Mouse (Mus musculus) ES-Bruce4 (cell line): Measurements from ENCODE around the gene Frs2. TPM values are rescaled to one million over a fixed set of nuclear protein-coding genes. Genes with fewer than 3 reads are reported as not detected.

ENCODE experiments used
- H3K27ac ChIP-seq: 2 replicates; pipeline ENCODE4 v1.5.1; 2012; ENCODE audit warnings: low read length, inconsistent platforms; ENCODE audit not compliant: insufficient read depth
- H3K27me3 ChIP-seq: 2 replicates; pipeline ENCODE4 v1.6.1; 2012; ENCODE audit warnings: mild to moderate bottlenecking, low read length, inconsistent platforms; ENCODE audit not compliant: control insufficient read depth, poor library complexity, insufficient read depth, severe bottlenecking
- H3K36me3 ChIP-seq: 2 replicates; pipeline ENCODE4 v1.6.1; 2012; ENCODE audit warnings: inconsistent platforms, mild to moderate bottlenecking, low read length, moderate library complexity; ENCODE audit not compliant: control insufficient read depth, poor library complexity, insufficient read depth, severe bottlenecking
- H3K4me1 ChIP-seq: one replicate; pipeline ENCODE4 v1.8.1; 2011; ENCODE audit warnings: low read length; ENCODE audit not compliant: control insufficient read depth, insufficient read depth
- H3K4me3 ChIP-seq: 2 replicates; pipeline ENCODE4 v1.5.1; 2011; ENCODE audit warnings: low read depth, mild to moderate bottlenecking, low read length
- H3K9ac ChIP-seq: 2 replicates; pipeline ENCODE4 v1.6.1; 2012; ENCODE audit warnings: low read depth, mild to moderate bottlenecking, inconsistent platforms; ENCODE audit not compliant: poor library complexity, severe bottlenecking
- H3K9me3 ChIP-seq: replicated peaks from 2 replicates; pipeline ENCODE4 v1.6.1; 2012; ENCODE audit warnings: mild to moderate bottlenecking, low read length, inconsistent platforms; ENCODE audit not compliant: control insufficient read depth, poor library complexity, insufficient read depth, severe bottlenecking
- CTCF ChIP-seq: IDR thresholded peaks from one replicate; pipeline ENCODE4 v1.8.1; 2011; ENCODE audit warnings: low read depth, low read length
- EP300 ChIP-seq: IDR thresholded peaks from 2 replicates; pipeline ENCODE4 v1.6.1; 2011; ENCODE audit warnings: low read depth, low read length; ENCODE audit not compliant: insufficient read depth
- POLR2A ChIP-seq: IDR thresholded peaks from one replicate; pipeline ENCODE4 v1.8.1; 2011; ENCODE audit warnings: low read length; ENCODE audit not compliant: insufficient read depth
- polyA plus RNA-seq: library from polyadenylated mRNA; stranded (reverse); fragments of >200 nt; gene quantifications from 2 replicates; pipeline ENCODE4 v1.2.4, GENCODE M21; 2011; ENCODE audit warnings: low read depth; ENCODE audit not compliant: missing spikeins, insufficient read depth, insufficient read length

The Frs2 gene
- polyA plus RNA-seq, 1 experiment: 49.0 TPM

GRCm38 (mm10) chr10:117118421-117118831 is 29.9 kb downstream of the Frs2 start:
- TF ChIP-seq EP300: no peak
- no peak for TF ChIP-seq POLR2A
- no peak for TF ChIP-seq CTCF
- Histone ChIP-seq H3K27ac (no peak overlapping the region), H3K9me3 (no peaks in the 10 kb centered on the region), H3K27me3 (no peaks in the 10 kb centered on the region), H3K4me3 (no peak overlapping the region), H3K36me3 (no peaks in the 10 kb centered on the region), H3K4me1 (no peaks in the 10 kb centered on the region), H3K9ac (no peak overlapping the region)

DNA sequence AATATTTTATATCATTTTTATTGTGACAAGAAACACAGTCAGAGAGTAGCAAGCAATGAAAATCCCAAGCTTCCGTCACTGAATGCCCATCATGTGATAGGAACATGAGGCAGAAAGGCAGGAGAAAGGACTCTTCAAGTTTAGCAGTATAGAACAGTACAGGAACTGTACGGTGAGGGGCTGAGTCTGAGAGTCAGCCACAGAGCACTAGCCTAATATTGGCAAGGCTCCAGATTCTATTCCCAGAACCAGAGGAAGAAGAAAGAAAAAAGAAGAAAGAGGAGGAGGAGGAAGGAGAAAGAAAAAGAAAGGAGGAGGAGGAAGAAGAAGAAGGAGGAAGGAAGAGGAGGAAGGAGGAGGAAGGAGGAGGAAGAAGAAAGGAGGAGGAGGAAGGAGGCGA is 32.7 kb downstream of the Frs2 start:
- Histone ChIP-seq H3K36me3 (no peaks in the 10 kb centered on the region), H3K9ac (no peak overlapping the region), H3K4me1 (no peaks in the 10 kb centered on the region), H3K9me3 (no peaks in the 10 kb centered on the region), H3K27me3 (no peaks in the 10 kb centered on the region), H3K4me3 (no peak overlapping the region), H3K27ac (no peak overlapping the region)
- TF ChIP-seq POLR2A (no peak), EP300 (no peak), CTCF (no peak)

DNA sequence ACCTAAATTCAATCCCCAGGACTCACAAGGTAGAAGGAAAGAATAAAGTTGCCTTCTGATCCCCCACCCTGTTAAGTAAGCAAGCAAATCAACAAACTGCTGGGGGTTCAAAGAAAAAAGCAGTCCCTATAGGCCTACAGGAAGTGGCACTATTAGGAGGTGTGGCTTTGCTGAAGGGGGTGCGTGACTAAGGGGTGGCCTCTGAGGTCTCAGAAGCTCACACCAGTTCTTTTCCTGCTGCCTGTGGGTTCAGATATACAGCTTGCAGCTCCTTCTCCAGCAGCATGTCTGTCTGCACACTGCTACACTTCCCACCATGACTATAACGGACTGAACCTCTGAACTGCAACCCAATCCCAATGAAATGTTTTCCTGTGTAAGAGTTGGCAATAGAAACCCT is 35.8 kb downstream of the Frs2 start:
- Histone ChIP-seq H3K27ac (no peak overlapping the region), H3K36me3 (no peaks in the 10 kb centered on the region), H3K4me3 (no peak overlapping the region), H3K9me3 (no peaks in the 10 kb centered on the region), H3K9ac (no peak overlapping the region), H3K4me1 (no peaks in the 10 kb centered on the region), H3K27me3 (no peaks in the 10 kb centered on the region)
- TF ChIP-seq EP300 (no peak), POLR2A (no peak), CTCF (no peak)

DNA sequence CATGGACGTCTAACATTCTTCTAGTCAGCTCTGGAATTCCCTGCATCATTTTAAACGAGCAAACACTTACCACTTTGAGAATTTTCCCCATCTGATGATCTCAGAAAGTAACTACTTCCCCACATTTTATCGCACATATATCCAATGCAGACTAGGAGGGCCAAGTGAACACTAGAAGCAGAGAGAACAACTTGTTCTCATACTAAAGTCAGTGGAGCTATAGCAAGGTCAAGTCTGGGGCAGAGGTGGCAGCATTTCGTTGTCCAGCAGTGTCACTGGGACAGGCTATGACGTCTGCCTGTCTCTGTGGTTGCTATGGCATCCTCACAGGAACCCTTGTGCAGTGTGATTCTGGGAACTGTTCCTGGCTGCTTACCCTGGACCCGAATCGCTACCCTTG is 36.9 kb downstream of the Frs2 start:
- no peaks in the 10 kb centered on the region for H3K9me3 ChIP-seq
- H3K4me3 ChIP-seq: no peak overlapping the region
- no peak overlapping the region for H3K27ac ChIP-seq
- no peaks in the 10 kb centered on the region for H3K36me3 ChIP-seq
- H3K9ac ChIP-seq: no peak overlapping the region
- no peaks in the 10 kb centered on the region for H3K4me1 ChIP-seq
- H3K27me3 ChIP-seq: no peaks in the 10 kb centered on the region
- TF ChIP-seq CTCF: no peak
- no peak for TF ChIP-seq EP300
- TF ChIP-seq POLR2A: no peak

DNA sequence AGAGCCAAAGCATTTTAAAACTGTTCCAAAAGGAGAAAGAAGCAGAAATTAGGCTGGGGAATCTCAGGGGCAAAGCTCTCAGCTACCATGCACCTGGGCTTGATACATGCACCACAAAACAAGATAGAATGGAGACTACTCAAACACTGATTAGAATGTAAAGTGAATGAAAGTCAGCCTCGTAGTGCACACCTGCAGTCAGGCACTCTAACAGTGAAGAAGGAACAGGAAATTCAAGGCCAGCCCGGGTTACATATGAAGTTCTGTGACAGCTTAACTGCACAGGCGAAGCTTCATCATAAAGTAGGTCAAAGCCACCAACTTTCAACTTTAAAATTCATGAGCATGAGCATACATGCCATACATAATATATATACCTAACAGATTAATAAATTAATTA is 38.1 kb downstream of the Frs2 start:
- no peak overlapping the region for H3K4me3 ChIP-seq
- no peaks in the 10 kb centered on the region for H3K9me3 ChIP-seq
- no peak overlapping the region for H3K9ac ChIP-seq
- H3K4me1 ChIP-seq: no peaks in the 10 kb centered on the region
- H3K27ac ChIP-seq: no peak overlapping the region
- H3K36me3 ChIP-seq: no peaks in the 10 kb centered on the region
- TF ChIP-seq POLR2A: no peak
- no peak for TF ChIP-seq EP300
- no peak for TF ChIP-seq CTCF
- H3K27me3 ChIP-seq: no peaks in the 10 kb centered on the region

- no peaks in the 10 kb centered on the region for H3K4me1 ChIP-seq
- no peak overlapping the region for H3K27ac ChIP-seq
These were observed 41.6 kb downstream of the Frs2 start for GRCm38 (mm10) chr10:117106686-117107085.

More at GRCm38 (mm10) chr10:117106686-117107085, 41.6 kb downstream of the Frs2 start:
- no peaks in the 10 kb centered on the region for H3K27me3 ChIP-seq
- no peaks in the 10 kb centered on the region for H3K9me3 ChIP-seq
- no peak overlapping the region for H3K4me3 ChIP-seq
- no peaks in the 10 kb centered on the region for H3K36me3 ChIP-seq
- no peak overlapping the region for H3K9ac ChIP-seq
- no peak for TF ChIP-seq POLR2A
- TF ChIP-seq CTCF: no peak
- TF ChIP-seq EP300: no peak
